Mouse (Mus musculus) fat pad, adult 2 months (tissue): ENCODE results near the gene Daw1.

ENCODE experiments used
- DNase-seq: peaks from one replicate; pipeline ENCODE4 v3.0.0-alpha.2; 2011; ENCODE audit warnings: low read depth, low spot score; ENCODE audit errors: extremely low read depth

Gene Daw1

GRCm38 (mm10) chr1:83181418-83181817, 21.9 kb downstream of the Daw1 start:
- no peak for DNase-seq

DNA sequence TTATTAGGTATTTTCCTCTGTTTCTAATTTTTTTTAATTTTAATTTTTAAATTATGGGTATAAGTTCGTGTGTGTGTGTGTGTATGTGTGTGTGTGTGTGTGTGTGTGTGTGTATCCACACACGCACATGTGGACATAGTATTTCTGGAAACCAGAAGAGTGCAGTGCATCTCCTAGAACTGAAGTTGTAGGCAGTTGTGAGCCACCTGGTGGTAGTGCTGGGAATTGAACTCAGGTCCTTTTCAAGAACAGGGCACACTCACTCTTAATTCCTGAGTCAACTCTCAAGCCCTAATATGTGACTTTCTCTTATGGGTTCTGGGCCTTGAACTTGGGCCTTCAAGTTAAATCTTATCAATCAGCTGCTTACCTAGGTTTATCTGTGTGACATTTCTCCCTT, 27.6 kb downstream of the Daw1 start:
- DNase-seq: no peak

- DNase-seq: no peak
Observed at GRCm38 (mm10) chr1:83209981-83210380, 50.4 kb downstream of the Daw1 start.

GRCm38 (mm10) chr1:83218260-83218659, 58.7 kb downstream of the Daw1 start:
- no peak for DNase-seq

DNA sequence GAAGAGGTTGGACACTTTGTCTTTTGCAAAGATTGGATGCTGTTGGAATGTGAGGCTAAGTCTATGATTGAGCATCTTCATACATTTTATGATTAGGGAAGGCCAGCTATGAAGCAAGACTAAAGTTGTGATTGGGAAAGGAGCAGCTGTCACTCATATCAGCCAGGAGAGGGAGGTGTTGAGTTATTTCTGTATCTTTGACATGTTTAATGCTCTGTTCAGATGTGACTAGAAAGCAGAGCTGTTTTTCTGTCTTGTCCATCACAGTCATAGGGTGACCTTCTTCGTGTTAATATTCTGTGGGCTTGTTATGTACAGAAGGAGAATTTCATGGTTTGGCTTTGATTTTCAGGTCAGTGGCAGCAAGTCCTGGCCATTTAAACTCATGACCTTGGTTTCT, 63.5 kb downstream of the Daw1 start:
- no peak for DNase-seq

DNA sequence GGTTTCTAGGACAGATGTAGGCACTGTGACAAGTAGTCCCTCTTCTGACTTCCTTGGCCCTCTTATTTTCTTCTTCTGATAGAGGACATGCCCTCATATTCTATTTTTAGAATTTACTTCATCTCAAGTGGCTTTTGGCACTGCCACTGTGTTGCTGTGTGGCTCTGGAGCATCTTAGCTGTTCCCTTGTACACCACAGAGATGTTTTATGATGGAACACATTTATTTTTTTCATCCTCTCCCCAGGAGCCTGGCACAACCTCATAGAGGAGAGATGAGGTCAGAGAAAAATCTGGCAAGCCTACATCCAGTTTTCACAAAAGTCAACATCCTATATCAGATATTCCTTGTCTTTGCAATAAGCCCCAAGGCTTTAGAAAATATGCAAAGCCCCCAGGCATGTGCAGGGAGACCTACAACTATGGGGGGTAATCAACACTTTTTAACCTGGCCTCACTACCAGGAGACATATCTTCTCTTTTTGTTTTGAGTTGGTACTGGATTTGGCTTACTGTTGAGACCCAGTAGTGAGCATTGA, 64.9 kb downstream of the Daw1 start:
- no peak for DNase-seq

- DNase-seq: no peak
Observed at GRCm38 (mm10) chr1:83227946-83228345, 68.4 kb downstream of the Daw1 start.

DNA sequence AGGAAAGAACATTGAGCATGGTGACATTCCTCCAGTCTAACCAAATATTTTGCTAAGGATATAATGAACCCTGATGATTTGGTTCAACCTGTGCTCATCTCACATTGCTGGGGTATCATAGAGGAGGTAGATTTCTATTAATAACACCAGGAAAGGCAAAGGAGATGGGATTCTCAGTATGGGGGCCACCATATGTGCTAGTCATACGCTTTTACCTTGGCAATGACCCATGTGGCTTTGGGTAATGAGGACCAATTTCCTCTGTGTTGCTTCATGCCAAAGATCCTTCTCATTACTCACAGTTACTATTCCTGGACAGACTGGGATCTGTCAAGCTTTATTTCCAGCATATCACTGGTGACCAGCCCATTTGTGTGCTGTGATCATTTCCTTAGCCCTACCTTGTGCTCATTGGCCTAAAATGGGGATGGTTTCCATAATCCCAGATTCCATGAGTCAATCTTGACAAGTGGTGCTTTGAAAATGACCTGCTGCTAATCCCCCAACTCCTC, 88.7 kb downstream of the Daw1 start:
- no peak for DNase-seq

- DNase-seq: no peak
Observed at GRCm38 (mm10) chr1:83251746-83252145, 92.2 kb downstream of the Daw1 start.
